Mouse (Mus musculus) ES-CJ7 (cell line): ENCODE results near the gene Rgs14.

ENCODE experiments used
- DNase-seq: peaks from one replicate; pipeline ENCODE4 v3.0.0; 2011; ENCODE audit warnings: low read depth, low spot score

Gene Rgs14

DNA sequence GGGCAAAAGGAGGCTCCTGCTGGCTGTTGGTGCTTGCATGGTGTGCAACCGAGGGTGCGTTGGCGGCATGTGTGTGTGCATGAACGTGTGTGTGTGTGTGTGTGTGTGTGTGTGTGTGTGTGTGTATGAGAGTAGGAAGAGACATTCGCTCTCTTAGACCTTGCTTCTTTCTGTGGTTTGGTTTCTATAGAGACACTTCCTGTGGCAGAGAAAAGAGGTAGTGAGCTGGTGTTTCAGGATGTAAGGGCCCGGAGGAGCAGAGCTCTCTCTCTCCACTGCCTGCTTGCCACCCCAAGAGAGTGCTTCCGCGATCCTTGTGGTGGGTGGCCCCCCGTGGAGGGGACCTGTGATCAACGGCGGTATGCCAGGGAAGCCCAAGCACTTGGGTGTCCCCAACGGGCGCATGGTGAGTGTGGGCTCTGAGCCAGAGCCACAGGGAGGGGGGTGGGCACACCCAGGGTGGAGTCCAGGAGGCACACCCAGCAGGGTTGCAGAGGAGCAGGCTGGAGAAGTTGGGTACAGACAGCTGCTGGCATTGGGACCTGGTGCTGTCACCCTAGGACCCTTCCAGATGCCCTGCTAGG lies at the start of gene Rgs14:
Rgs14 (plus strand) TSS at position 202 of the 584 bp plus-strand sequence.
- DNase-seq = no peak

DNA sequence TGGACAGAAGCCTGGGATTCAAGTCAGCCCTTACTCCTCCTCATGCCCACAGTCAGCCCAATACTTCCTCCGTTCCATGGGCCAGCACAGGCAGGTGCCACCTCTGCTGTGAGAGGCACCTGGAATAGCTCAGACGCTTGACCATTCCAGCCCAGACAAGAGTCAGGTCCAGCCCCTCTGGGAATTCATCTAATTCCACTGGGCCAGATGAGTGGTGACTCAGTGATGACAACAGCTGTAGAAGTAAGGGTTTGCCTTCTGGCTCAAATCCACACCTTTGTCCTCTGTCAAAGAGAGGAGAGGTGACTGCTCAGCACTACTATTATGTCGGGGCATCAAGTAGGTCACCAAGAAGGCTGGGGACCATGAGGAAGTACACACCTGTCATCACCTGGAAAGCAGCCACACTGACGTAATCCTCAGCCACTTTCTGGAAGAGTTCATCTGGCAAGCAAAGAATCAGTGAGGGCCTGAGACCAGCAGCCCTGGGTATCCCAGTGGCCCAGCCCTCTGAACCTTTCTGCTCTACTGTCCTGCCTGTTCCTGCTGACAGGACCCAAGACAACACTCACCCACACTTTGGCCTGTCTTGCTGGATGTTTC lies 49.5 kb upstream of the Rgs14 start, which contains the start of gene Prelid1:
Prelid1 (plus strand) TSS at position 570 of the 603 bp plus-strand sequence.
- no peak for DNase-seq

DNA sequence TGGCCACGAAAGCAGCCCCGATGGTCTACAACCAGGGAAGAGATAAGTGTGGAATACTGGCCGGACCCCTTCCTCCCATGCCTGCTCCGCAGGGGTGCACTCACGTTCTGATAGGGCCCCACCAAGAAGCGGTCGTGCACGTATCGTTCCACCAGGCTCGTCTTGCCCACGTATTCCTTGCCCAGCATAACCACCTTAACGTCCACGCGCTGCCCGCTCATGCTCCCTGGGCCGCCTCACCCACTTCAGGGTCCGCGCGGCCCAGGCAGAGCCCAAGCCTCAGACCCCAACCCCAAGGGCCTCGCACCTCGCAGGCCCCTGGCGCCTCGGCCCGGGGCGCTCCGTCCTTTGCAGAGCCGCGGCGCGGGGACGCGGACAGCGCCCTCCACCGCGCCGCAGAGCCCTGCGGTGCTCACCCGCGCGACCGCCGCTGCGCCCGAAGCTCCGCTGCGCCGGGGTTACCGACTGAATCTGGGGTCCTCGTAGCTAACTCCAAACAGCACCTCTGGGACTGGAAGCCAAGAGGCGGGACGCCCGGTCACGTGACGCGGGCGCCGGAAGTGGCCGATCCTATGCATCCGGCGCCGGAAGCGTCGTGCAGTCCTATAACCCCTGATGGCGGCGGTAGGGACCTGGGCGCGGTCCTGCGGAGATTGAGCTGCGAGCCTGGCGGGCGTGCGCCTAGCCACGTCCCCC lies 48.0 kb upstream of the Rgs14 start, which contains the start of gene Rab24:
Rab24 (minus strand) TSS at position 513 of the 696 bp plus-strand sequence.
- peak; percentile 83 for DNase-seq

DNA sequence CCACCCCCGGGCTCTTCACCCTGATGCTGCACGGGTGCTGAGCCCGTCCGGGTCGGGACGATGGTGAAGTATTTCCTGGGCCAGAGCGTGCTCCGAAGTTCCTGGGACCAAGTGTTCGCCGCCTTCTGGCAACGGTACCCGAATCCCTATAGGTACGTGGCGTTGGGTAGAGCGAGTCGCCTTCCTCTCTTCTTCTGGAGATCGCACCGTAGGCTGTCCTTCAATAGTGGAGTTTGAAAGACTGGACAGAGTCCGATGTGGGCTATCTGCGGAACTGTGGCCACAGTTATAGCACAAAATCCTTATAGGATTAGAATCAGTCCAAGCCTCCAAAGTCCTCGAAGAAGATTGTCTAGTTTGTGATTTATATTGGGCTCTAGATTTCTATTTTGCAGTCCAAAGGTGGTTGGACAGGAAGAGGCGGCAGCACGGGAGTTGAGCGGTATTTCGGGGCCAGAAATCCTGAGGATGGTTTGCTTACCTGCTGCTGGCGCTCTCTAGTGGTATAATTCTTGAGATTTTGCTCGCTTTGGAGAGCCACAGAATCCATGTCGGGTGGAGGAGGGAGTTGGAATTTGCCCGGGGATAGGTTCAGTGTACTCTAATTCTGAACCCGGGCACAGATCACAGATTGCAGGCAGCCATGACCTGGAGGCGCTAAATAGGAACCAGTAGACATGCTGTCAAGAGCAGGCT lies 47.3 kb upstream of the Rgs14 start:
- peak; percentile 79 for DNase-seq

DNA sequence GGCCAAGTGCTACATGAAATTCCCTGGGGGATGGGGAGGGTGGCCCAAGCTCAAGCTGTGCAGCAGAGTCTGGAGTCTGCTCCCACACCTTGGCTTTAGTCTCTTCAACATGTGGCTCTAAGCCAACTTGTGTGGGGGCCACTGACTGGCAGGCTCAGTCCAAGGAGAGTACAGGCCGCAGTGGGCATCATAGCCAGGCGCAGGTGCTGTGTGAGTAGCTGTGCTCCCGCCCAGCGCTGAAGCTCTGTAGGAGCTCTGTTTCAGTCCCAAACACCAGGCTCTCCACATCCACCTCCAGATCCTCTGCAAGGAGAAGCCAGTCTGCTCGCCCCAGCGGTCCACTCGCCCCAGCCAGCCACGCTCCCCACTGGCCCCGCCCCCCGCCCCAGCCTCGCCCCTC lies 43.9 kb upstream of the Rgs14 start:
- peak; percentile 31 for DNase-seq

DNA sequence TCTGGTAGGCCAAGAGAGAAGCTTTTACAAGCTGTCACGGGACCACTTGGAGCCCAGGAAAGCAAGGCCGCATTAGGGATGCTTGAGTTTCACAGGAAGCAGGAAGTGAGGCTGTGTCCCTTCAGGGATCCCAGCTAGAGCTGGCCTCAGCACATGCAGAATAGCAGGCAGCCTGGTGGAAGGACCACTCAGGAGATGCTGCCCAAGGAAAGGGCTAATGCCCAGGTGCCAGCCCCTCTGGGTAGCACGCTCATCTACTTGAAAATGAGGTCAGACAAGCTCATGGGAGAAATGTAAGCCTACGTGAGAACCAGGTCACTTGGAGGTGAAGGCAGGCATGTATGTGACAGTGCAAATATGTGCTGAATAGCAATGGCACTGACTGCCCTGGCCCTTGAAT lies 42.4 kb upstream of the Rgs14 start:
- no peak for DNase-seq

DNA sequence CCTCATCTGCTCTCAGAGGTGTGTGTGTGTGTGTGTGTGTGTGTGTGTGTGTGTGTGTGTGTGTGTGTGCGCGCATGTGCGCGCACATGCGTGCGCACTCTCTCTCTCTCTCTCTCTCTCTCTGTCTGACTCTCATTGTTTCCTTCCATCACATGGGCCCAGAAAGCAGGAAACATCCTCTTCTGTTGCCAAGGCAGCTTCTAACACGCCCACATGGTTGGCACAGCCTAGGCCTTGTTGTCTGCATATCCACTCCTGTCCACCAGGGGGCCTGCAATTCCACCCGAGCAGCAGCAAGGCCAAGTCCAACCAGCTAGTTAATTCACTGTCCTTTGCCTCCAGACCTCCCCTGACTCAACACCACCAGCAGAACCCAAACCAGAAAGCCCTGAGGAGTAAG lies 41.9 kb upstream of the Rgs14 start:
- peak; percentile 88 for DNase-seq

DNA sequence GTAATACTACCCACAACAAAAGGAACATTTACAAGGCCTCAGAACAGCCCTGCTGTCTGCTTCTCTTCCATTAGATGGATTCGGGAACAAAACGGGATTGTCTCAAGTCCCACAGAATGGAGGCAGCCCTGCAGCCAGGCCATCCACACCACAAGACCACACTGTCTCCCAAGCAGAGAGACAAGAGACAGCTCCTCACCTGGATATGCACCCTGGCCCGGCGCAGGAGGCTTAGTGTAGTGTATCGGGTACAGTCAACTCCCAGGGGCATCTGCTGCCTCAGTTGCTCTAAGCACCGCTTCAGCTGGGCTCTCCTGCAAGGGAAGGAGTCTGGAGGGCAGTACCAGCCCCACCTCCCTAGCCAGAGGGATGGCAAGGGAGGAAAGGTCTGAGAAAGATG lies 41.4 kb upstream of the Rgs14 start:
- DNase-seq = no peak

DNA sequence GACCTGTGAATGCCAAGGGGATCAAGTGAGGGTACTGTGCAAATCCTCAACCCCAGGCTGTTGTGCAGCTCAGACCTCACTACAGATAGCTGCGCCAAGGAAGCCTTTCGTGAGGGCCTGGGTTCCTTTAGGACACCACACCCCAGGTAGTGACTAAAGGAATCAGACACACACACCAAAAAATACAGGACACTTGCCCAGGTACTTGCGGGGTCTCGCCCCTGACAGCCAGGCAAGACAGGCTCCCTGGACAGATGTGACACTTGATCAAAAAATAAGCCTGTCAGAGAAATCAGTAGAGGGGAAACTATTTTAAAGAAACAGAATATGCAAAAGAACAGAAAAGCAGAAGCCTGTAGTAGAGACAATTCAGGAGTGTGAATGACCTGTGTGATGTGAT lies 40.9 kb upstream of the Rgs14 start:
- DNase-seq = no peak

DNA sequence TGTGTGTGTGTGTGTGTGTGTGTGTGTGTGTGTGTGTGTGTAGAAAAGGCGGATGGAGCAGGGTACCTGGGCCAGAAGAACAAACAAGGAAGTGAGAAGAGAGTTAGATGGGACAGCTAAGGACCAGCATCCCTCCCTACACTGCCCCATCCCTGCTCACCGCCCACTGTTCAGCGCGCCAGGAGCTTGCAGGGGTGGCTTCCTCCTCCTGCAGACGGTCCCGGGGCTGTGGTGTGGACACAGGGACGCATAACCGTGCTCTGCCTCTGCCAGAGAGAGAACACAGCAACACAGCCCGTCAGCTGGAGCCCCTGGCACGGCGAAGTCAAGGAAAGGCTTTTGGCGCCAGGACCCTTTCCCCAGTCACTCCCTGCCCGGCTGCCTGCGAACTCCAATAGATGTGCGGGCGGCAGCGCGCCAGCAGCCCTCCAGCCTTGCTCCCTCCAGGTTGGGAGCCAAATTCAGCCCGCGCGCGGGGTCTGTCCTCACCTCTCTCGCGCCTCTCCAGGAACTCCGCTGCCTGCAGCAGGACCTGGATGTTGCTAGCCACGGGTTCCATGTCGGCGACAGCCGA lies 40.3 kb upstream of the Rgs14 start:
- DNase-seq = no peak

DNA sequence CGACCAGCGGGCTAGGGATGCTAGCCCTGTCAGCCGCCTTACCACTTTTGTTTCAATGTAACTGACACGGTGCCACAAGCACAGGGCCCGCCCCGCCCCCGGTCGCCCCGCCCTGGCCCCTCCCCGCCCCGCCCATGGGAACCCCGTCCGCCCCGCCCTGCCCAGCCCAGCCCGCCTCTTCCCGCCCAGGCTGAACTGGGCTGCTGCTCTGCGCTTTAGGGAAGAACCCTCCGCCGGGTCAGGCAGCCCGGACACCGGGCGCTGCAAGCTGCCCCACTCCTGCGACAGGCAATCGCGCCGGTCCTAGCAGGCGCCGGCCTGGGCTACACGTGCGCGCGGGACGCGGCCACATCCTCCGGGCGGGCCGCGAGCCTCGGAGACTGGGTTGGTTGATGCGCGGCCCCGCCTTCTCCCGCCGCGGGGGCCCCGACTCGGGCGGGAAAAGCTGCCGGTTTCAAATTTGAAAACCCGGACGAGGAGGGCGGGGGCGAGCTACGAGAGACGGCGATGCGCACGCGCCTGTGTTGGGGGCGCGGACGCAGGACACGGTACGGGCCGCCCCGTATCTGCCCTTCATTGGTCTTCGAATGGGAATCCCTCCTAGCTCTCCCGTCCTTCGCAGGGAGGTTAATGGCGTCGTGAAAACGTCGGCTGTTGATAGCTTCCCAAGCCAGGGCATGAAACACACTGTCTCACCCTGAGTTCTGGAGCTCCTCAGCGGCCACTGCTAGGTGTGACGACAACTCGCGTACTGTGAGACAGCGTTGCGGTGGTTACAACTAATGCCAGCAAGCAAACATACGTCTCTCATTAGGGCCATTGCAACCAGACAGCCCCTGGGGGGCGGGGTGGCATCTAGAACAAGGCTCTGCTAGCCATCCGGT lies 39.6 kb upstream of the Rgs14 start, which contains the start of gene Mxd3:
Mxd3 (minus strand) TSS at position 141 of the 884 bp plus-strand sequence.
- DNase-seq = peak; percentile 90

DNA sequence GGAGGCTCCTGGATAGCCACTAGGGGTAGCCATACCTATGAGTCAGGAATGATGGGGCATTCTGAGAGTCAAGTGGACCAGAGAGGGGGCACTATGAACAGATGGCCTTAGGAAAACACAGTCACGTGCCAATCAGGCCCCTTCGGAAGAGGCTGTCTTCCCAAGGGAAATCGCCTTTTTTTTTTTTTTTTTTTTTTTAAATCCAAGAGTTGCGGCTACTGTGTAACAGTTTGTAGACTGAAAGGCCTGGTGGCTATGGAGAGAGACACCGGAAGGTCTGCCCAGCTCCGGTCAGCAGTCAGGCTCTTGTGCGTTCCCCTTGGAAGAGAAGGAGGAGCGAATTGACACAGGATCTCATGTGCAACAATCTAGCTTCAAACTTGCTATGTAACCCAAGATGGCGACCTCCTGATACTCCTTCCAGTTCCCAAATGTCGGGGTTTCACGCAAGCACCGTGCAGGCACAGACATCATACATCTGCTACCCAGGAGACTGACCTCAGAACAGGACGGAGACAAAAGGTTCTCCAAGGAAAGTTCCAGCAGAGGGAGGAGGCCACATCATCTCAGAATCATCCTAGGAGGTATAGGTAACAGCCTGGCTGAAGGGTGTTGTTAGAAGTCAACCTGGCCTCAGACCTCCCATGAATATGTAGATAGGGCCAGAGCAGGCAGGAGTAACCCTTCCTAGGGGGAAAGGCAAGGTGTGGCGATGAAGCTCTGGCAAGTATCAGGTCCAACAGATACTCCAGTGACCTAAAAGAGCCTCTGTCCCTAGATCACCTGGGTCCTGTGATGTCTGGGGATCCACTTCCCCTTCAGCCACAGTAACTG lies 38.7 kb upstream of the Rgs14 start:
- peak; percentile 78 for DNase-seq

DNA sequence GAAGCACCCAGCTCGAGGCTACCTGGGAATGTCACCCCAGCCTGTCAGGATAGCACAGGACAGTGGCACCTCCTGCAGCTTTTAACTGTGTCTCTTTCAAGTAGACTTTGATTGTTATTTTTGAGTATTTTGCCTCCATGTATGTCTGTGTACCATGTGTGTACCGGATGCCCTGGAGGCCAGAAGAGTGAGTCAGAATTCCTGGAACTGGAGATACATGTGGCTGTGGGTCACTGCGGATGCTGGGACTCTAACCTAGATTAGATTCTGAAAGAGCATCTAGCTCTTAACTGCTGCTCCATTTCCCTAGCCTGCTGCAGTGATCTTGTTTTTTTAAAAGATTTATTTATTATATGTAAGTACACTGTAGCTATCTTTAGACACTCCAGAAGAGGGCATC lies 37.2 kb upstream of the Rgs14 start:
- no peak for DNase-seq

DNA sequence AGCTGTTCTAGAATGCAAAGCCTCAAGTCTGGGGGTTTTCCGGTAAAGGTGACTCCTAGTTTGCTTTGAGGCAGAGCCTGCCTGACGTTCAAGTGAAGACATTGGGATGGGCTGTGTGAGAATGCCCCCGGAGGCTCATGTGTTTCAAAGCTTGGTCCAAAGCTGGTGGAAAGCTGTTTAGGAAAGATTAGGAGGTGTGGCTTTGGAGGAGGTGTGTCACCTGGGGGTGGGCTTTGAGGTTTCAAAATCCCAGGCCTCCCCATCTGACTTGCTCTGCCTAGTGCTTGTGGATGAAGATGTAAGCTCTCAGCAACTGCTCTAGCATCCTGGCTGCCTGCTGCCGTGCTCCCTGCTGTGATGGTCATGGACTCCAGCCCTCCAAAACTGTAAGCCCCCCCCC lies 33.8 kb upstream of the Rgs14 start:
- peak; percentile 49 for DNase-seq

DNA sequence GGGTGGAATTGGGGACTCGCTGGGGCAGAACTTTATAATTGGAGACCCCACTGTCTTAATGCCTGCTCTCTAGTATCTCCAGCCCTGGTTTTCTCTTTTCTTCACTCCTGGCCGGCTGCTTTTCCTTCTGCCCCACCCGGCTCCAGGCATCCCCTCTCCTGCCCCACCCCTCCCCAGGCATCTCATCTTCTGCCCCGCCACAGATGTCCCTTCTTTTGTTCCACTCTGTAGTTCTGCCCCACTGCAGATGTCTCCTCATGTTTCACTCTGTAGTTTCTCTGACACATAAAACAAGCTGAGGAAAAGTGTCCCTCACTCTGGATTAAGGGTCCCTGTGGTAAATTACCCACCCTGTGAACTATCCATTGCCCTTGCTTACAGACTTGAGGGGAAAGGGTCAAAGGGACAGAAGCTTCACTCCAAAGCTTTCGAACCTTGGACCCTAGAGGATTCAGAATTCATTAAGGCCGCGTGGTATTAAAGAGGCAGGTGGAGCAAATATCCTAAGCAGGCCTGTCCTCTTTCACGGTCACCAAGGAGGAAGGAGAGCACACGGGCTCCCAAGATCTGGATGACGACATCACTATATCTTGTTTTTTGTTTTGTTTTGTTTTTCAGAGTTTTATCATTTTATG lies 32.1 kb upstream of the Rgs14 start:
- peak; percentile 38 for DNase-seq

DNA sequence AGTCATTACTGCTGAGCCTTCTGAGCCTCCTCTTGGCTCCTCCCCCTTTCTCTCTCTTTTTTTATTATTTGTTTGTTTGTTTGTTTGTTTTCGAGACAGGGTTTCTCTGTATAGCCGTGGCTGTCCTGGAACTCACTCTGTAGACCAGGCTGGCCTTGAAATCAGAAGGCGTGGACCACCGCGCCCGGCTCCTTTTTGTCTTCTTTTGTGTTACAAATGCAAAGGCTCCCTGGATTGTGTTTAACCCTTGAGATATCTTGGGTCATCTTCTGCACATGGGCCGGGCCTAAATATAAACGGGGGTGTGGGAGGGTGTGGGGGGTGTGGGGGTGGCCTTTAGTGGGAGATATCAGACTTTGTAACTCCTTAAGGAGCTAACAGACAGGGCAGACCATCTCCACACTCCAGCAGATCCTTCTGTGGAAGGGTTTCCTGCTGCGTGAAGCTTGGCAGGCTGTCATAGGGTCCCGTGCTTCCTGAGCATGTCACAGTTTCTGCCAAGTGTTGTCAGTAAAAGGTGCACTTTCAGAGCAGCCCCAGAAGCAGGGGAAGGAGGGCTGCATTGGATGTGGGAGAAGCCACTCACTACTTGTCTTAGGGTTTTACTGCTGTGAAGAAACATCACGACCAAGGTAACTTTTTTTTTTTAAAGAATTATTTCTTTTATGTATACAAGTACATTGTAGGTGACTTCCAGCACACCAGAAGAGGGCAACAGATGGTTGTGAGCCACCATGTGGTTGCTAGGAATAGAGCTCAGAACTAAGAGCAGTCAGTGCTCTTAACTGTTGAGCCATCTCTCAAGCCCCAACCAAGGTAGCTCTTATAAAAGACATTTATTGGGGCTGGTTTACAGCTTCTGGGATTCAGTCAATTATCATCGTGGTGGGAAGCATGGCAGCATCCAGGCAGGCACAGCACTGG lies 31.1 kb upstream of the Rgs14 start:
- DNase-seq = peak; percentile 86

DNA sequence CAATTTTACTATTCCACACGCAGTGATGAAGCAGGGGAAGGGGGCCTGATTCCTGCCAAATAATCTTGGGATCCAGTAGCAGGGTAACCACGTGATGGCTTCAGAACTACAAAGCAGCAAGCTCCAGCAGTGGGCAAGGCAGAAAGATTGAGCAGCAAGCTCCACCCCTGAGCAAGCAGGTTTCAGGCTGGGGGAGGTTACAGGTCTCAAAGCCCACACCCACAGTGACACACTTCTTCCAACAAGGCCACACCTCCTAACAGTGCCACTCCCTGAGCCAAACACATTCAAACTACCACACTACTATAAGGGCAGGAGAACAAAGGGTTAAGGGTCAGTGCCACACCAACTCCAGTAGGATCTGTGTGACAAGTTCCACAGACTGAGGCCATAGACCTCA lies 30.3 kb upstream of the Rgs14 start:
- DNase-seq = peak; percentile 95

DNA sequence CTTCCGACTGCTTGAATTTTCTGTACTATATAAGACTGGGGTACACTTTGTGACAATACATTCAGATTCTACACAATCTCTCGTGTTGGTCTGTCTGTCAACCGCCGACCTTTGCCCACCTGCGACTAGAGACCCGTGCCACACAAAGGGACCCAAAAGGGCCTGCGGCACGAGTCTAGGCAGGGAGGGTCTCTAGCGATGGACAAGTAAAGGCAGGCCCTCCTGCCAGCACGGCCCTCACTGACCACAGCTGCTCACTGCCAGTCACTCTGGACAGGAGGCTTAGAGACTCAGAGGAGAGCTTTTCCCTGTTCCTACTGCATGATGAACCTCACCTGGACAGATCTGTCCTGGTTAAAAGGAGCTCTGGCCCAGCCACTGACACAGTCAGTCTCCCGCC lies 27.1 kb upstream of the Rgs14 start:
- DNase-seq = no peak
